Mouse (Mus musculus) kidney, adult 8-10 months (tissue): ENCODE data around the gene Gjb6.
A peak's percentile ranks its signal among the peaks of the same experiment; 100 is the strongest.

ENCODE experiments used
- DNase-seq, 2 experiments: peaks; one replicate each; pipeline ENCODE4 v3.0.0; 2022

Gene Gjb6

DNA sequence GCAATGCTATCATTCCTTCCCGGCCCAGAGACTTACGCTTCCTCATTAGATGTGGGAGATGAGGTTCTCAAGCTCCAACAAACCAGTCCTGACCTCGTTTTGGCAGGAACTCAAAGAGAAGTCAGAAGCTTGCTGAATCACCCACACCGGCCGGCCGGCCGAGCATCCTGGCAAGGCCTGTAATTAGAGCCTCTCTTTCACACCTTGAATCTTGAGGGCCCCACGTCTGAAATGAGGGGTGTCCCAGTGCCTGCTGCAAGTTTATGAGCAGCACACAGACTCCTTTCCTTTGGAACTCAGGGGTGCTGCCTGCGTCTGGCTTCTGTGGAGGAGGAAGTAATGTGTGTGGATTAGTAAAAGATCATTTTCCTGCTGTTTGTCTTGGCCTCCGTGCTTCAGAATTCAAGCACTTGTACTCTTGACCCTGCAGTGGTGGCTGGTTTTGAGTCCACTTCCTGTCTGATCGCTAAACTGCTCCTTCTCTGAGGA, 49.2 kb downstream of the Gjb6 start:
- DNase-seq, result peak; percentile 65 to 68

GRCm38 (mm10) chr14:57082863-57083262, 50.5 kb downstream of the Gjb6 start:
- no peak for DNase-seq

GRCm38 (mm10) chr14:57075537-57075936, 57.9 kb downstream of the Gjb6 start:
- peak in 1 of 2 experiments; percentile 31 for DNase-seq
